ENCODE assay signal across 8 mouse cellular contexts in the genomic region with DNA sequence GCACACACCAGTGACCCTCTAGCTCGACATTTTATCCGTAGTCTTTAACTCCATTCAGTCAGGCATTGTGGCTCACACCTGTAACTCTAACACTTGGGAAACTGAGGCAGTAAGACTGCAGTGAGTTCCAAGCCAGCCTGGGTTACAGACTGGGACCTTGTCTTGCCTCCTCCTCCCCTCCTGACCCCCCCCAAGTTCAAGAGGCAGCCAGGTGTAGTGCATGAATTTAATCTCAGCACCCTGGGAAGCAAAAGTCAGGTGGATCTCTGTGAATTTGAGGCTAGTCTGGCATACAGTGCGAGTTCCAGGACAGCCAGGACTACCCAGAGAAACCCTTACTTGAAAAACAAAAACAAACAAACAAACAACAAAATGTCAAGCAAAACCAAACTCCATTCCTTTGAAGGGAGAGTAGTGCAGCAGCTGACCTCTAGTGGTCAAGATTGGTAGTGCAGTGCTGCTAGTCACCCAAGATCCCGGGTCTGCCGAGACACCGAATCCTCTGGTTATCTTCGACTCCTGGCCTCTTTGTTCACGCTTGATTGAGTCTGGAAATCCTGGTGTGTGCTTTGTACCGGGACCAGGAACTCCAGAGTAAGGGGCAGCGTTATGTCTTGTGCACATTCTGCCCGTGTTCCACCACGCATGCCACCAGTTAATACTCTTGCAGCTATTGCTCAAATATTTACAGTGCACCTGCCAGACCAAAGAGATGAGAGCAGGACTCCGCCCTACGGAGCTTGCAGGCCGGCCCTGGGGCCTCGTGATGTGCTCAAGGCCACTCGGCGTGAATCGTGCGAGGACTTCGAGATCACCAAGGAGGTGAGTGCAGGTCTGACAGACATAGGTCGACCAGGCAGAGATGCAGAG. TPM values are rescaled to one million over a fixed set of nuclear protein-coding genes. Genes with fewer than 3 reads are reported as not detected.
DNase-seq lines count a peak whose midpoint lies in the region; ATAC-seq and TF ChIP-seq lines count a peak whose summit lies in the region.

No protein-coding gene starts in this region.

- WGBS in forebrain, postnatal 0 days, result 22% methylated on average over 22 of the region's 22 CpGs
- 20% methylated on average over 22 of the region's 22 CpGs for WGBS in hindbrain, embryonic 12.5 days

- H3K9ac ChIP-seq in forebrain, postnatal 0 days, result peak overlapping the region; percentile 47
- no peak overlapping the region for H3K9ac ChIP-seq in hindbrain, embryonic 12.5 days

- ATAC-seq in forebrain, postnatal 0 days, result peak; percentile 72; the same call in 1 of the 2 replicates
- no peak for ATAC-seq in hindbrain, embryonic 12.5 days (ENCODE audit: low FRiP score)

- H3K4me2 ChIP-seq in forebrain, postnatal 0 days (ENCODE audit: low read depth), result peak overlapping the region; percentile 49
- H3K4me2 ChIP-seq in hindbrain, embryonic 12.5 days (replicated peaks), result peak overlapping the region; percentile 40

- peak; percentile 98 for TF ChIP-seq CTCF in forebrain, postnatal 0 days (IDR thresholded peaks at IDR 0.05; ENCODE audit: low read depth)

- no peaks in the 10 kb centered on the region for H3K36me3 ChIP-seq in forebrain, postnatal 0 days (ENCODE audit: insufficient read depth)
- no peaks in the 10 kb centered on the region for H3K36me3 ChIP-seq in hindbrain, embryonic 12.5 days

- DNase-seq in T-cell, adult 2 months (ENCODE audit: low spot score), result peak; percentile 47
- peak; percentile 79 for DNase-seq in cerebellum, adult 8-10 months
- DNase-seq in forebrain, postnatal 0 days, result peak; percentile 90
- peak; percentile 65 to 94 for DNase-seq in layer of hippocampus, postnatal 25 days (ENCODE audit: extremely low spot score in 1 of 2, low spot score in 1 of 2)
- DNase-seq in lung, postnatal 4 days, result peak; percentile 75 to 80
- peak; percentile 76 for DNase-seq in right cerebral cortex, adult 18-20 months
- peak; percentile 61 to 71 for DNase-seq in urinary bladder, postnatal 36 days (ENCODE audit: low spot score in 2 of 2)

- no peaks in the 10 kb centered on the region for H3K27me3 ChIP-seq in forebrain, postnatal 0 days (ENCODE audit: insufficient read depth, low read length)
- H3K27me3 ChIP-seq in hindbrain, embryonic 12.5 days, result peaks cover 21% of the 10 kb centered on the region

- no peaks in the 10 kb centered on the region for H3K9me3 ChIP-seq in forebrain, postnatal 0 days (ENCODE audit: low read length)
- no peaks in the 10 kb centered on the region for H3K9me3 ChIP-seq in hindbrain, embryonic 12.5 days (replicated peaks)

- peak overlapping the region; percentile 25 for H3K4me3 ChIP-seq in forebrain, postnatal 0 days (ENCODE audit: low read depth, low read length)
- no peak overlapping the region for H3K4me3 ChIP-seq in hindbrain, embryonic 12.5 days

- no peaks in the 10 kb centered on the region for H3K4me1 ChIP-seq in forebrain, postnatal 0 days (ENCODE audit: insufficient read depth)
- H3K4me1 ChIP-seq in hindbrain, embryonic 12.5 days, result peaks cover 18% of the 10 kb centered on the region

- no peak overlapping the region for H3K27ac ChIP-seq in forebrain, postnatal 0 days (ENCODE audit: low read depth, low read length)
- no peak overlapping the region for H3K27ac ChIP-seq in hindbrain, embryonic 12.5 days

RNA-seq across cellular contexts. Expression of a gene that starts 13.8 kb away (rescaled TPM):
- total RNA-seq in forebrain, postnatal 0 days (2014; rRNA removed), result 0.08 TPM in 1 of 2 replicates, not detected in the other
- 0.15 and 0.28 TPM in 2 replicates for polyA plus RNA-seq in forebrain, postnatal 0 days (2015; fragmentation: Nextera tagmentation; extraction: Ambion mirVana)
- not detected in 2 replicates for polyA plus RNA-seq in hindbrain, embryonic 12.5 days (2016; fragmentation: Nextera tagmentation; extraction: Ambion mirVana)
- total RNA-seq in layer of hippocampus, postnatal 25 days (2021), result under 1 TPM in 1 of 2 experiments, not detected in 1; 0.12 TPM

RNA-seq across cellular contexts. Expression of a gene that starts 26.8 kb away (rescaled TPM):
- total RNA-seq in forebrain, postnatal 0 days (2014; rRNA removed), result 0.95 and 1.4 TPM in 2 replicates
- polyA plus RNA-seq in forebrain, postnatal 0 days (2015; fragmentation: Nextera tagmentation; extraction: Ambion mirVana), result 1.2 TPM in 2 replicates
- polyA plus RNA-seq in hindbrain, embryonic 12.5 days (2016; fragmentation: Nextera tagmentation; extraction: Ambion mirVana), result 1.2 and 1.7 TPM in 2 replicates
- 10 to 100 TPM; 46.8 TPM for total RNA-seq in layer of hippocampus, postnatal 25 days (2021)

RNA-seq across cellular contexts. Expression of a gene that starts 39.3 kb away (rescaled TPM):
- total RNA-seq in forebrain, postnatal 0 days (2014; rRNA removed), result 11.1 and 18.0 TPM in 2 replicates
- polyA plus RNA-seq in forebrain, postnatal 0 days (2015; fragmentation: Nextera tagmentation; extraction: Ambion mirVana), result 6.4 and 7.6 TPM in 2 replicates
- 9.2 and 10.7 TPM in 2 replicates for polyA plus RNA-seq in hindbrain, embryonic 12.5 days (2016; fragmentation: Nextera tagmentation; extraction: Ambion mirVana)
- 1 to 10 TPM; 5.0 to 7.6 TPM for total RNA-seq in layer of hippocampus, postnatal 25 days (2021)

RNA-seq across cellular contexts. Expression of a gene that starts 41.9 kb away (rescaled TPM):
- 1.3 and 1.5 TPM in 2 replicates for total RNA-seq in forebrain, postnatal 0 days (2014; rRNA removed)
- polyA plus RNA-seq in forebrain, postnatal 0 days (2015; fragmentation: Nextera tagmentation; extraction: Ambion mirVana), result 0.18 and 0.31 TPM in 2 replicates
- 0.54 and 1.6 TPM in 2 replicates for polyA plus RNA-seq in hindbrain, embryonic 12.5 days (2016; fragmentation: Nextera tagmentation; extraction: Ambion mirVana)
- not detected for total RNA-seq in layer of hippocampus, postnatal 25 days (2021)

Comparison
In these comparisons a context has a peak if more than half of its experiments do, and no peak if none do; other contexts are left out.
1. RNA of a gene that starts 26.8 kb away (total RNA-seq): 46.8 TPM in layer of hippocampus, postnatal 25 days; 0.95 to 1.4 TPM in forebrain, postnatal 0 days; every median in the first group is over 10 times any median in the second.
2. Peak in every context shown above with its lines, with median percentiles within 50 percentile points of each other: DNase-seq.